Mouse (Mus musculus): Measurements from ENCODE around the gene 1700001L19Rik. TPM values are rescaled to one million over a fixed set of nuclear protein-coding genes. Genes with fewer than 3 reads are reported as not detected.
"Not testable (repeated sequence)": the region's sequence is repeated elsewhere in the genome, so short reads cannot be mapped to it uniquely, and the experiment has no call there.

1700001L19Rik gene
- 0.93 and 1.1 TPM in 2 replicates for polyA plus RNA-seq (2014; fragmentation: Nextera tagmentation; extraction: Ambion mirVana)

DNA sequence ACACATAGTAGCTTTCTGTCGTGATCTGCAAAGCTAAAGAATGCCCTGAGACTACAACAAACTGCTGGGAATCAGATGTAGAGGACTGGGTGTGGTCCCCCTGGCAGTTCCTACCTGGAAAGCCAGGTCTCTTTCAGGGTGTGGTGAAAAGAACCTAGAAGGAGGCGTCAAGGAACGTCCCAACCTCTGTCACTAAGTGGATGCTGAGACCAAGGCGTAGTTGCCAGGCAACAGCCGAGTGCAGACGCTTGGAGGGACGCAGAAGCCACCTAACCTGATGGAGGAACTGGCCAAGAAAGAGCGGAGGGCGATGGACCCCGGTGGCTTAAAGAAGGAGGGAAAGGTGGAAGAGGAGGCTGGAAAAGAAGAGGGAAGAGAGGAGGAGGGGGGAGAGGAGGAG, at the start of gene 1700001L19Rik:
Gene 1700001L19Rik, plus strand, starts transcription at position 223 of the 400 bp plus-strand sequence.
- WGBS, result 11% methylated on average over 9 of the region's 10 CpGs
- Histone ChIP-seq H3K27ac (ENCODE audit: low read depth, low read length) (no peak within 1 kb of the TSS), H3K36me3 (ENCODE audit: control insufficient read depth, insufficient read depth, low read length) (peaks cover 6% of the 10 kb centered on the region), H3K4me3 (ENCODE audit: low read depth, low read length) (peak within 1 kb of the TSS; percentile 5; the same call in 1 of the 2 replicates), H3K4me2 (ENCODE audit: low read depth, low read length, severe bottlenecking) (peak within 1 kb of the TSS; percentile 48), H3K9ac (ENCODE audit: low read length) (no peak within 1 kb of the TSS), H3K4me1 (replicated peaks; ENCODE audit: control insufficient read depth, insufficient read depth, low read length) (no peaks in the 10 kb centered on the region), H3K27me3 (ENCODE audit: control insufficient read depth, insufficient read depth, low read length) (no peaks in the 10 kb centered on the region), H3K9me3 (ENCODE audit: control insufficient read depth, low read length) (no peaks in the 10 kb centered on the region)
- no peak for DNase-seq (ENCODE audit: low spot score)
- no peak for ATAC-seq (replicated peaks; ENCODE audit: low FRiP score)

DNA sequence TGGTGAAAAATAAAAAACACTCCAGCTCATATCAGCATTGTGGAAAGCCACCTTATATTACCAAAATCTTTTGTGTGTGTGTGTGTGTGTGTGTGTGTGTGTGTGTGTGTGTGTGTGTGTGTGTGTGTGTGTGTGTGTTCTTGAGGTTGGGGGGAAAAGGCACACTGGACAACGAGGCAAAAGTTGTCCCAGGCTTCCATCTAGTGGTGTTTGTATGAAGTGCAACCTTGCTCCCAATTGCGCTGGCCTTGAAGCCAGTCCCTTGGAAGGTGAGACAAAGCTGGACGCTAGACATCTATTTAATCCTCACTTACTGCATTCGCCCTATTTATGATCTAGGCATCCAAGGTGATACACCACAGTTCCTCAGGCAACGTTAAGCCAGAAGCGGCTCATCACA, 43.8 kb upstream of the 1700001L19Rik start:
- not testable (repeated sequence) for H3K36me3 ChIP-seq (ENCODE audit: control insufficient read depth, insufficient read depth, low read length); ATAC-seq (replicated peaks; ENCODE audit: low FRiP score); H3K9me3 ChIP-seq (ENCODE audit: control insufficient read depth, low read length); H3K27me3 ChIP-seq (ENCODE audit: control insufficient read depth, insufficient read depth, low read length); DNase-seq (ENCODE audit: low spot score); H3K9ac ChIP-seq (ENCODE audit: low read length); H3K4me2 ChIP-seq (ENCODE audit: low read depth, low read length, severe bottlenecking); H3K27ac ChIP-seq (ENCODE audit: low read depth, low read length); H3K4me1 ChIP-seq (replicated peaks; ENCODE audit: control insufficient read depth, insufficient read depth, low read length); H3K4me3 ChIP-seq (ENCODE audit: low read depth, low read length)
- 18% methylated on average over 4 of the region's 6 CpGs for WGBS

- Histone ChIP-seq H3K4me2 (ENCODE audit: low read depth, low read length, severe bottlenecking) (no peak overlapping the region), H3K36me3 (ENCODE audit: control insufficient read depth, insufficient read depth, low read length) (peaks cover 7% of the 10 kb centered on the region; the same call in 1 of the 2 replicates), H3K27me3 (ENCODE audit: control insufficient read depth, insufficient read depth, low read length) (no peaks in the 10 kb centered on the region), H3K4me3 (ENCODE audit: low read depth, low read length) (no peak overlapping the region), H3K9ac (ENCODE audit: low read length) (no peak overlapping the region), H3K4me1 (replicated peaks; ENCODE audit: control insufficient read depth, insufficient read depth, low read length) (no peaks in the 10 kb centered on the region), H3K27ac (ENCODE audit: low read depth, low read length) (no peak overlapping the region), H3K9me3 (ENCODE audit: control insufficient read depth, low read length) (no peaks in the 10 kb centered on the region)
- ATAC-seq (replicated peaks; ENCODE audit: low FRiP score), result no peak
- peak; percentile 45 for DNase-seq (ENCODE audit: low spot score)
- WGBS, result 92% methylated on average over 9 of the region's 9 CpGs
Observed at GRCm38 (mm10) chr13:68568110-68568509, 29.1 kb upstream of the 1700001L19Rik start.

DNA sequence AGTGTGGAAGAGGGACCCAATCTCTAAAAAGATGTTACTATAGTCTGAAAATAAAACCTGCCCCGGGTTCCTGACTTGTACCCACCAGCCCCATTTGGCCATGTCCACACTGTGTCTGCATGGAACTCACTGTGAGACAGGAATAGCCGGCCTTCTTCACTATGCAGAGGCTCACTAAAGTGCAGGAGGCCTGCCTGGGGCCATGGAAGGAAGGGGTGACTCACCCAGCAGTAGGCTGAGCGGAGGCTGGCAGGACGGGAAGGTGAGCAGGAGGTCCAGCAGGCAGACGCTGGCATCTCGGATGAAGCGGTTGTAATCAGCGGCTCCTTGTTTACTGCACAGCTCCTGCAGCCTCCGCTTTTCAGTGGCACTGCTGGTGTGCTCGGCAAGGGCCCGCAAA, 28.7 kb upstream of the 1700001L19Rik start:
- Histone ChIP-seq H3K4me3 (ENCODE audit: low read depth, low read length) (no peak overlapping the region), H3K27me3 (ENCODE audit: control insufficient read depth, insufficient read depth, low read length) (no peaks in the 10 kb centered on the region), H3K36me3 (ENCODE audit: control insufficient read depth, insufficient read depth, low read length) (peaks cover 7% of the 10 kb centered on the region; the same call in 1 of the 2 replicates), H3K9me3 (ENCODE audit: control insufficient read depth, low read length) (no peaks in the 10 kb centered on the region), H3K27ac (ENCODE audit: low read depth, low read length) (no peak overlapping the region), H3K4me1 (replicated peaks; ENCODE audit: control insufficient read depth, insufficient read depth, low read length) (no peaks in the 10 kb centered on the region), H3K9ac (ENCODE audit: low read length) (no peak overlapping the region), H3K4me2 (ENCODE audit: low read depth, low read length, severe bottlenecking) (no peak overlapping the region)
- ATAC-seq (replicated peaks; ENCODE audit: low FRiP score) (no peak), DNase-seq (ENCODE audit: low spot score) (peak; percentile 29)
- WGBS, result 93% methylated on average over 11 of the region's 11 CpGs

GRCm38 (mm10) chr13:68569589-68570336, 27.5 kb upstream of the 1700001L19Rik start:
- no peak overlapping the region for H3K9ac ChIP-seq (ENCODE audit: low read length)
- H3K4me2 ChIP-seq (ENCODE audit: low read depth, low read length, severe bottlenecking), result no peak overlapping the region
- H3K27me3 ChIP-seq (ENCODE audit: control insufficient read depth, insufficient read depth, low read length), result no peaks in the 10 kb centered on the region
- H3K27ac ChIP-seq (ENCODE audit: low read depth, low read length), result no peak overlapping the region
- H3K36me3 ChIP-seq (ENCODE audit: control insufficient read depth, insufficient read depth, low read length), result peaks cover 4% of the 10 kb centered on the region; the same call in 1 of the 2 replicates
- ATAC-seq (replicated peaks; ENCODE audit: low FRiP score) (peak; percentile 63), DNase-seq (ENCODE audit: low spot score) (peak; percentile 64)
- H3K9me3 ChIP-seq (ENCODE audit: control insufficient read depth, low read length), result no peaks in the 10 kb centered on the region
- H3K4me3 ChIP-seq (ENCODE audit: low read depth, low read length), result no peak overlapping the region
- WGBS, result 74% methylated on average over 17 of the region's 17 CpGs
- no peaks in the 10 kb centered on the region for H3K4me1 ChIP-seq (replicated peaks; ENCODE audit: control insufficient read depth, insufficient read depth, low read length)

GRCm38 (mm10) chr13:68572247-68572646, 25.0 kb upstream of the 1700001L19Rik start:
- H3K27me3 ChIP-seq (ENCODE audit: control insufficient read depth, insufficient read depth, low read length), result no peaks in the 10 kb centered on the region
- H3K36me3 ChIP-seq (ENCODE audit: control insufficient read depth, insufficient read depth, low read length), result peaks cover 4% of the 10 kb centered on the region; the same call in 1 of the 2 replicates
- H3K27ac ChIP-seq (ENCODE audit: low read depth, low read length), result no peak overlapping the region
- no peak overlapping the region for H3K4me3 ChIP-seq (ENCODE audit: low read depth, low read length)
- no peak overlapping the region for H3K4me2 ChIP-seq (ENCODE audit: low read depth, low read length, severe bottlenecking)
- H3K9ac ChIP-seq (ENCODE audit: low read length), result no peak overlapping the region
- H3K9me3 ChIP-seq (ENCODE audit: control insufficient read depth, low read length), result no peaks in the 10 kb centered on the region
- DNase-seq (ENCODE audit: low spot score) (no peak), ATAC-seq (replicated peaks; ENCODE audit: low FRiP score) (no peak)
- H3K4me1 ChIP-seq (replicated peaks; ENCODE audit: control insufficient read depth, insufficient read depth, low read length), result no peaks in the 10 kb centered on the region
- WGBS, result 93% methylated on average over 19 of the region's 19 CpGs

GRCm38 (mm10) chr13:68572966-68573913, 24.0 kb upstream of the 1700001L19Rik start:
- Histone ChIP-seq H3K36me3 (ENCODE audit: control insufficient read depth, insufficient read depth, low read length) (peaks cover 4% of the 10 kb centered on the region; the same call in 1 of the 2 replicates), H3K27ac (ENCODE audit: low read depth, low read length) (no peak overlapping the region), H3K9me3 (ENCODE audit: control insufficient read depth, low read length) (no peaks in the 10 kb centered on the region), H3K9ac (ENCODE audit: low read length) (no peak overlapping the region), H3K27me3 (ENCODE audit: control insufficient read depth, insufficient read depth, low read length) (no peaks in the 10 kb centered on the region), H3K4me2 (ENCODE audit: low read depth, low read length, severe bottlenecking) (no peak overlapping the region), H3K4me3 (ENCODE audit: low read depth, low read length) (no peak overlapping the region), H3K4me1 (replicated peaks; ENCODE audit: control insufficient read depth, insufficient read depth, low read length) (no peaks in the 10 kb centered on the region)
- ATAC-seq (replicated peaks; ENCODE audit: low FRiP score) (peak; percentile 43), DNase-seq (ENCODE audit: low spot score) (no peak)
- WGBS, result 68% methylated on average over 10 of the region's 10 CpGs

DNA sequence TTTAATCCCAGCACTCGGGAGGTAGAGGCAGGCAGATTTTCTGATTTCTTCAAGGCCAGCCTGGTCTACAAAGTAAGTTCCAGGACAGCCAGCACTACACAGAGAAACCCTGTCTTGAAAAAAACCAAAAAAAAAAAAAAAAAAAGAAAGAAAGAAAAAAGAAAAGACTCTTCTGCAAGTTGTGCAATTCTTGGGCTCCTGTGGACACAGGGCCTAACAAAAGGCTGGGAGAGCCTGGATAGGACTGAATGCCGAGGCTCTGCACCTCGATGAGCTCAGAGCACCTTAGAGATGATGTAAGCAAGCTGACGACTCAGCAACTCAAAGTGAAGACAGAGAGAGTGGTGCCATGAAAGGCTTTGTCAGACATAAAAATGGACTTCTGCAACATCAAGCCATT, 22.8 kb upstream of the 1700001L19Rik start:
- Histone ChIP-seq H3K9me3 (ENCODE audit: control insufficient read depth, low read length) (no peaks in the 10 kb centered on the region), H3K4me2 (ENCODE audit: low read depth, low read length, severe bottlenecking) (no peak overlapping the region), H3K9ac (ENCODE audit: low read length) (no peak overlapping the region), H3K36me3 (ENCODE audit: control insufficient read depth, insufficient read depth, low read length) (peaks cover 4% of the 10 kb centered on the region; the same call in 1 of the 2 replicates), H3K4me1 (replicated peaks; ENCODE audit: control insufficient read depth, insufficient read depth, low read length) (no peaks in the 10 kb centered on the region), H3K27ac (ENCODE audit: low read depth, low read length) (no peak overlapping the region), H3K27me3 (ENCODE audit: control insufficient read depth, insufficient read depth, low read length) (no peaks in the 10 kb centered on the region), H3K4me3 (ENCODE audit: low read depth, low read length) (no peak overlapping the region)
- no peak for ATAC-seq (replicated peaks; ENCODE audit: low FRiP score)
- WGBS, result 87% methylated on average over 4 of the region's 4 CpGs
- DNase-seq (ENCODE audit: low spot score), result no peak
